Mouse (Mus musculus): ENCODE measurements around the gene Uba5.
A peak's percentile ranks its signal among the peaks of the same experiment; 100 is the strongest.

- TF ChIP-seq CTCF (conservative IDR thresholded peaks at IDR 0.05; ENCODE audit: low read length) = peak; percentile 26
- no peak for TF ChIP-seq POU5F1 (IDR thresholded peaks at IDR 0.05; ENCODE audit: borderline replicate concordance, low read length)
Observed at GRCm38 (mm10) chr9:104002913-104003330, 60.0 kb downstream of the Uba5 start.

All from E14TG2a.4 (cell line).